In genomic region chr8:103693531-103693930, GRCm38 (mm10) we compare ENCODE assay signal across 23 mouse cellular contexts.
"Had no signal": no experiment of that assay in that cellular context is flagged by ENCODE, and none has a peak within 500 bp of the region (broad histone marks: within the 10 kb centered on the region; RNA-seq: fewer than 3 reads in every experiment).

No protein-coding gene starts in this region.

- H3K27ac ChIP-seq: embryonic facial prominence, embryonic 10.5 days; embryonic facial prominence, embryonic 12.5 days; embryonic facial prominence, embryonic 13.5 days; embryonic facial prominence, embryonic 15.5 days; forebrain, embryonic 10.5 days; forebrain, embryonic 12.5 days; forebrain, embryonic 13.5 days; forebrain, embryonic 15.5 days; gastrocnemius, adult 2 months; heart, adult 2 months had no signal

- H3K27me3 ChIP-seq: embryonic facial prominence, embryonic 12.5 days; embryonic facial prominence, embryonic 13.5 days; embryonic facial prominence, embryonic 15.5 days; forebrain, embryonic 12.5 days; forebrain, embryonic 13.5 days; forebrain, embryonic 15.5 days had no signal

- H3K9me3 ChIP-seq: embryonic facial prominence, embryonic 12.5 days; embryonic facial prominence, embryonic 13.5 days; embryonic facial prominence, embryonic 15.5 days; forebrain, embryonic 10.5 days; forebrain, embryonic 12.5 days; forebrain, embryonic 13.5 days; forebrain, embryonic 15.5 days had no signal

- H3K4me3 ChIP-seq: embryonic facial prominence, embryonic 10.5 days; embryonic facial prominence, embryonic 12.5 days; embryonic facial prominence, embryonic 13.5 days; embryonic facial prominence, embryonic 15.5 days; erythroblast, embryonic 14.5 days; forebrain, embryonic 10.5 days; forebrain, embryonic 12.5 days; forebrain, embryonic 13.5 days; forebrain, embryonic 15.5 days; gastrocnemius, adult 2 months; heart, adult 2 months had no signal

- H3K4me1 ChIP-seq: forebrain, embryonic 10.5 days; forebrain, embryonic 12.5 days; forebrain, embryonic 13.5 days; forebrain, embryonic 15.5 days had no signal

- DNase-seq: cerebellum, adult 2 months; cerebellum, adult 8-10 months; cerebellum, adult 9-10 months; cerebellum, adult 9-11 months; cerebellum, postnatal 14 days; cerebellum, postnatal 25 days; cerebellum, postnatal 36 days; forebrain, postnatal 0 days; gastrocnemius, adult 2 months; gastrocnemius, postnatal 10 days; gastrocnemius, postnatal 14 days; gastrocnemius, postnatal 25 days; gastrocnemius, postnatal 36 days; heart, adult 2 months had no signal

- H3K36me3 ChIP-seq: embryonic facial prominence, embryonic 10.5 days; embryonic facial prominence, embryonic 12.5 days; embryonic facial prominence, embryonic 13.5 days; embryonic facial prominence, embryonic 15.5 days; forebrain, embryonic 10.5 days; forebrain, embryonic 12.5 days; forebrain, embryonic 15.5 days had no signal
